Mouse (Mus musculus) testis, adult 2 months (tissue): ENCODE results near the gene Treml1. TPM values are rescaled to one million over a fixed set of nuclear protein-coding genes. Genes with fewer than 3 reads are reported as not detected.
A peak's percentile ranks its signal among the peaks of the same experiment; 100 is the strongest.

Experiments used
- H3K27ac ChIP-seq: fragments of 200-500 bp; 2 replicates; pipeline ENCODE4 v1.5.1; 2012; ENCODE audit warnings: low read depth, low read length; ENCODE audit not compliant: control insufficient read depth, insufficient read depth
- H3K27me3 ChIP-seq: fragments of 200-500 bp; 2 replicates; pipeline ENCODE4 v1.6.1; 2012; ENCODE audit warnings: mild to moderate bottlenecking, low read length, moderate library complexity; ENCODE audit not compliant: control insufficient read depth, insufficient read depth
- H3K36me3 ChIP-seq: fragments of 200-500 bp; 2 replicates; pipeline ENCODE4 v1.6.1; 2012; ENCODE audit warnings: mild to moderate bottlenecking, low read length; ENCODE audit not compliant: control insufficient read depth, insufficient read depth
- H3K4me1 ChIP-seq: fragments of 200-500 bp; 2 replicates; pipeline ENCODE4 v1.6.1; 2012; ENCODE audit warnings: low read length; ENCODE audit not compliant: control insufficient read depth, insufficient read depth
- H3K4me3 ChIP-seq: fragments of 200-500 bp; 2 replicates; pipeline ENCODE4 v1.5.1; 2012; ENCODE audit warnings: low read depth, mild to moderate bottlenecking, low read length, moderate library complexity, mixed read lengths; ENCODE audit not compliant: control insufficient read depth
- CTCF ChIP-seq: fragments of 200-500 bp; IDR thresholded peaks from 2 replicates; pipeline ENCODE4 v1.5.1; 2012; ENCODE audit warnings: low read depth, mild to moderate bottlenecking, inconsistent platforms, low read length, moderate library complexity; ENCODE audit not compliant: control insufficient read depth, insufficient read depth, insufficient replicate concordance
- POLR2A ChIP-seq: fragments of 200-500 bp; IDR thresholded peaks from 2 replicates; pipeline ENCODE4 v1.6.1; 2012; ENCODE audit warnings: low read depth, mild to moderate bottlenecking, inconsistent platforms, low read length, moderate library complexity; ENCODE audit not compliant: control insufficient read depth
- polyA plus RNA-seq: library from polyadenylated mRNA; depleted of rRNA; stranded (reverse); fragments of >200 nt; gene quantifications from 2 replicates; pipeline ENCODE4 v1.2.3, GENCODE M21; 2012

The Treml1 gene
- polyA plus RNA-seq, 1 experiment: 0.17 TPM

DNA sequence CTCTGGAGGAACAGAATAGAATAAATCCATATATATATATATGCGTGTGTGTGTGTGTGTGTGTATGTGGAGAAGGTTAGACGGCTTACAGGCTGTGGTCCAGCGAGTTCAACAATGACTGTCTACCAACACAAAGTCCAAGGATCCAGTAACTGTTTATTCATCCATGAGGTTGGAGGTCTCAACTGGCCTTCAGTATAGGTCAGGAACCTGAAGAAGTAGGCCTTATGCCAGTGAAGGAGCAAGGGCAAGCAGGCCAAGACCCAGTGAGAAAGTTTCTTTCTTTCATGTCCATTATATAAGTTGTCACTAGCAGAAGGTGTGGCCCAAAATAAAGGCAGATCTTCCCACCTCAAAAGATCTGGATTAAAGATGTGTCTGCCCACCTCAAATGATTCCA, 43.0 kb downstream of the Treml1 start:
- H3K27ac ChIP-seq: no peak overlapping the region
- TF ChIP-seq POLR2A (no peak), CTCF (no peak)
- no peaks in the 10 kb centered on the region; the same call in 1 of the 2 replicates for H3K4me1 ChIP-seq
- no peak overlapping the region for H3K4me3 ChIP-seq
- H3K36me3 ChIP-seq: no peaks in the 10 kb centered on the region; the same call in 1 of the 2 replicates
- no peaks in the 10 kb centered on the region for H3K27me3 ChIP-seq

DNA sequence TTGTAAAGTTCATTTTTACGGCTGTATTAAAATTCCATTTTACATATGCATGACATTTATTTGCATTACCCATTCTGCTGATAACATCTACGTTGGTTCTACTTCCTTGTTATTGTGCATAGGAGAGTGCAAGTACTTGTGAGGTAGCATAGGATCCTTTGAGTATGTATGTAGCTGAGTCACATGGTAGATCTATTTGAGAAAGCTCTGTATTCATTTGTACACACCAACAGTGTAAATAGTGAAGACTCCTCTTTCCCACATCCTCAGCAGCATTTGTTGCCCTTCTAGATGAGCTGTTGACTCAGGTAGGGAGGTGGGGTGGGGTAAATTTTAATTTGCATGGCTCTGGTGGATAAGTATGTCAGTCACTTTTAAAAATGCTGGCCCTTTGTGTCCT, 44.1 kb downstream of the Treml1 start:
- no peak for TF ChIP-seq CTCF
- no peak for TF ChIP-seq POLR2A

GRCm38 (mm10) chr17:48404706-48405105, 45.0 kb downstream of the Treml1 start:
- TF ChIP-seq CTCF (no peak), POLR2A (no peak)
- Histone ChIP-seq H3K4me3 (no peak overlapping the region), H3K36me3 (no peaks in the 10 kb centered on the region), H3K4me1 (no peaks in the 10 kb centered on the region; the same call in 1 of the 2 replicates), H3K27me3 (no peaks in the 10 kb centered on the region), H3K27ac (no peak overlapping the region)

More for the DNA sequence above, 44.1 kb downstream of the Treml1 start:
- Histone ChIP-seq H3K27ac (no peak overlapping the region), H3K36me3 (no peaks in the 10 kb centered on the region), H3K4me3 (no peak overlapping the region), H3K4me1 (no peaks in the 10 kb centered on the region; the same call in 1 of the 2 replicates), H3K27me3 (no peaks in the 10 kb centered on the region)

- peak overlapping the region; percentile 7 for H3K4me3 ChIP-seq
- H3K27ac ChIP-seq: no peak overlapping the region
- TF ChIP-seq CTCF (no peak), POLR2A (no peak)
- H3K36me3 ChIP-seq: no peaks in the 10 kb centered on the region; the same call in 1 of the 2 replicates
- H3K27me3 ChIP-seq: no peaks in the 10 kb centered on the region; the same call in 1 of the 2 replicates
- H3K4me1 ChIP-seq: no peaks in the 10 kb centered on the region; the same call in 1 of the 2 replicates
Observed at GRCm38 (mm10) chr17:48407154-48407553, 47.4 kb downstream of the Treml1 start.

GRCm38 (mm10) chr17:48407910-48408525, 48.3 kb downstream of the Treml1 start:
- Histone ChIP-seq H3K27me3 (no peaks in the 10 kb centered on the region; the same call in 1 of the 2 replicates), H3K4me1 (no peaks in the 10 kb centered on the region; the same call in 1 of the 2 replicates), H3K27ac (peak overlapping the region; percentile 99), H3K36me3 (no peaks in the 10 kb centered on the region; the same call in 1 of the 2 replicates), H3K4me3 (peak overlapping the region; percentile 99)
- no peak for TF ChIP-seq POLR2A
- no peak for TF ChIP-seq CTCF

- no peaks in the 10 kb centered on the region; the same call in 1 of the 2 replicates for H3K4me1 ChIP-seq
- TF ChIP-seq CTCF: no peak
- peak; percentile 51 for TF ChIP-seq POLR2A
Observed at GRCm38 (mm10) chr17:48408526-48409291, 49.0 kb downstream of the Treml1 start.

More at GRCm38 (mm10) chr17:48408526-48409291, 49.0 kb downstream of the Treml1 start:
- Histone ChIP-seq H3K36me3 (no peaks in the 10 kb centered on the region; the same call in 1 of the 2 replicates), H3K4me3 (peak overlapping the region; percentile 99), H3K27me3 (no peaks in the 10 kb centered on the region; the same call in 1 of the 2 replicates), H3K27ac (peak overlapping the region; percentile 99)
